Mouse (Mus musculus) monocyte, adult 5-6 weeks (primary cell): Measurements from ENCODE around the gene Akt2. TPM values are rescaled to one million over a fixed set of nuclear protein-coding genes. Genes with fewer than 3 reads are reported as not detected.
"Not testable (repeated sequence)": the region's sequence is repeated elsewhere in the genome, so short reads cannot be mapped to it uniquely, and the experiment has no call there.

Experiments used
- ATAC-seq: fragments of 153-309, 156-312 bp; replicated peaks from 2 replicates; pipeline ENCODE4 v1.8.0; 2017; ENCODE audit warnings: mild to moderate bottlenecking; ENCODE audit not compliant: low TSS enrichment, insufficient number of reproducible peaks, severe bottlenecking, poor library complexity, low FRiP score
- total RNA-seq: library from RNA; stranded (forward); fragments of 200-1000, 200-491, 200-594 nt; gene quantifications from 3 replicates; pipeline ENCODE4 v1.2.3, GENCODE M21; 2017

The Akt2 gene
- total RNA-seq, 1 experiment from 2014 or later: 108 TPM

- ATAC-seq: no peak
Measured at GRCm38 (mm10) chr7:27608130-27608529, 16.8 kb downstream of the Akt2 start.

GRCm38 (mm10) chr7:27609285-27609684 lies 17.9 kb downstream of the Akt2 start:
- no peak for ATAC-seq

- no peak for ATAC-seq
Measured at GRCm38 (mm10) chr7:27609688-27610087, 18.3 kb downstream of the Akt2 start.

GRCm38 (mm10) chr7:27610370-27610769 lies 19.0 kb downstream of the Akt2 start:
- no peak for ATAC-seq

- no peak for ATAC-seq
Measured at GRCm38 (mm10) chr7:27610871-27611270, 19.5 kb downstream of the Akt2 start.

- no peak for ATAC-seq
Measured at GRCm38 (mm10) chr7:27612940-27613339, 21.6 kb downstream of the Akt2 start.

DNA sequence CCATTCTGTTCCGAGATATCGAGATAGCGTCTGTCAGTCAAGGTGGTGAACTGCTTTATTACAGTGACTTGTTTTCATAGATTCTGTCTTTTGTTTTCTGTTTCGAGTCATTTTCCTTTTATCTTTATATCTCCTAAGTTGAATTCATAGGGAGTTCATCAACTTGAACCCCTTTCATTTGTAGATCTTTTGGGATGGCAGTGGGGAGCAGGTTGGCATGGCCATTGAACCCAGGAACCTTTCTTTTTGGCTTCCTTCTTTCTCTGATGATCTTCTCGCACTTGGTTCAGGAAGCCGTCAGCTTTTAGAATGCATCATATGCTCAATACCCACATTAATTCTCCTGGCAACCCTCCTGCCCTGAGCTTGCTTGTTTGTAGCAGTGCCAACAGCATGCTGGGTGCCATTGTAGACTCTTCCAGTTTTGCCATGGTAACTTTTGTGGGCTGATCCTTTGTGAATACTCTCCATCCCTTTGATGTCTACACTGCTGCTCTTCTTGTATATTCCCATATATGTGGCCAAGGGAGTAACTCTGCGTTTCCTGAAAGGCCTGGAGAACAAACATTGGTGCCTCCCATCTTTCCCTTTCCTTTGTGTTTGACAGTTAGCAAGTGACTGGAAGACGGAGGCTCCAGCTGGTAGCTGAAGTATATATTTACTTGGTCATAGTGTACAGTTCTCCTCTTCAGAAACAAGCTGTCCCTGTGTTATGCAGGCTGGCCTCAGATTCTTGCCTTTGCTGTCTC lies 22.6 kb downstream of the Akt2 start:
- no peak for ATAC-seq

DNA sequence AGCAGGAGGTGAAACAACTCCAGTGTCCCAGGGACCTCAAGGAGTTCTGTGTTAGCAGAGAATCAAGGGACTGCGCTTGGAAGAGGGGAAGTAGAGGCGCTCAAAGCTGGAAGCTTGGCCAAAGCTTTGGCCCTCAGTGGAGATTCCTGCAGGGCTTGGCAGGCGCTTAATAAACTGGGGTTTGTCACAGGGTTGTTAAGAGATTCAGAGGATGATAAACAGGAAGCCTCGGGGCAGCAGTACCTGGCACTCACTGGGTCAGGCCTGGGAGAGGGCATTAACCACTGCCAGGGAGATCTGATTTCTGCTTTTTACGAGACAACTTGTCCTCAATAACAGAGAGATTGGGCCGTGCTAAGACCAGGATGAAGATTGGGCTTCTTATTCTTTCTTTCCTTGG lies 29.7 kb downstream of the Akt2 start:
- no peak for ATAC-seq

GRCm38 (mm10) chr7:27622234-27622633 lies 30.9 kb downstream of the Akt2 start:
- no peak for ATAC-seq

DNA sequence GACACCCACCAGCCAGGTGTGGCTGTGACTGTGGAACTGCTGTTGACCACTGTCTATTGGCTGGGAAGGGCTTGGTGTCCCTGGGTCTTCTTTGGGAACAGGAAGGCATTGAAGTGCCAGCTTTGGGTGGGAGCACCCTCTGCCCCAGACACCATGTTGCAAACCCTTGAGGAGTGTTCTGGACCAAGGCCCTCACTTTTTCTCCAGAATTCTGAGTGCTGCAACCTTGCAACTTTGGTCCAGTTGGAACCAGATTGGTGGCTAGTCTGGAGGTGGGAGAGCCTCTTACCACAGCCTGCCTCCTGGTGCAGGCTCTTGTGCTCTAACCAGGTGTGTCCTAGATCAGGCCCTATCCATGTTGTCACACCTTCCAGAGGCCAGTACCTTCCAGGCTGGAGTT lies 33.6 kb downstream of the Akt2 start:
- ATAC-seq: no peak

DNA sequence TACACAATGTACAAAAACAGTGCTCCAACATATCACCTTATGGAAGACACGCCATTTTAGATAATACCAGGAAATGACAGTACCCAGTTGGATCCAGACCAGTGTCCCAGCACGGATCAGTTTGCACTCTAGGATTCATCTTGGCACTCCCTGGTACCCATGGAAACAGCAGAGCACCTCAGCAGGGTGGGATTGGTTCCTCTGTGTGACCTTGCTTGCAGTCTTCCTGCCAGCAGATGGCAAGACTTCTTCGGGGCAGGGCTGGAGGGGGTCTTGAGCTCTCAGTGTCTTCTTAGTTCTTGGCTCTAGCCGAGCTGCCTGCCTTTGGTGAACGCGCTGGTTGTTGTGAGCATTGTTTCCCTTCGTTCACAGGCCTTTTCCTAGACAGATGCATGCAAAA lies 36.4 kb downstream of the Akt2 start:
- no peak for ATAC-seq

- no peak for ATAC-seq
Measured at GRCm38 (mm10) chr7:27628190-27628589, 36.8 kb downstream of the Akt2 start.

- ATAC-seq: not testable (repeated sequence)
Measured at GRCm38 (mm10) chr7:27628816-27629215, 37.5 kb downstream of the Akt2 start.

GRCm38 (mm10) chr7:27631439-27631838 lies 40.1 kb downstream of the Akt2 start:
- ATAC-seq: no peak

- ATAC-seq: no peak
Measured at GRCm38 (mm10) chr7:27633166-27633565, 41.8 kb downstream of the Akt2 start.

DNA sequence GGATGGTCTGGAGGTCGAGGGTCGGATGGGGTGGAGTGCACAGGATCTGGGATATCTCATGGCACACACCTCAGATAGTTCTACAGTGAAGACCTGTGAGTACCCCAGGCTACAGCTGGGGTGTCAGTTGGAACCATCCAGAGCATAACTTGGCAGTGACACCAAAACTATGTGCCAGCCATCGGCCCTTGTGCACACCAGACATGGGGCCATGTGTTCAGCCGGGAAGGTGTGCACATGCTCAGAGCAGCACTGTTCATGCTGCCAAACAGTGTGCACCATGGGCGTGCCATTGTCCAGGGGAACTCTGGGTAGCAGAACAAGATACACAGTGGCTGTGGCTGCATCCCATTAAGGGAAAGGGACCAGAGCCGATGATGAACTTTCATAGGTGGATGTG lies 43.3 kb downstream of the Akt2 start:
- ATAC-seq: no peak

- ATAC-seq: not testable (repeated sequence)
Measured at GRCm38 (mm10) chr7:27635094-27635493, 43.7 kb downstream of the Akt2 start.

DNA sequence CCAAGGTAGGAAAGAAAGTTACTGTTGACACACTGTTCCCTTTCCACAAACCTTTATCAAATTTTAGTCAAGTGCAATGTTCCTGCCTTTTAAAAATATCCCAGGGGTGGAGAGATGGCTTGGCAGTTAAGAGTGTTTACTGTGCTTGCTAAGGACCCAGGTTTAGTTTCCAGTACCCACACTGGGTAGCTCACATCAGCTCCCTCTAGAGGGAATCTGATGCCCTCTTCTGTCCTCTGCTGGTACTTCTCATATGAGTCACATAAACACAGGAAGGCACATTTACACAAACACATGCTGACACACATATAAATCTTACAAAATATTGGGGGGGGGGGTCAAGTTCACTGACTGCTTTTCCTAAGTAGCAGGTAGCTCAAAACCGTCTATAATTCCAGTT lies 53.1 kb downstream of the Akt2 start:
- no peak for ATAC-seq

- ATAC-seq: no peak
Measured at GRCm38 (mm10) chr7:27646516-27646915, 55.2 kb downstream of the Akt2 start.

DNA sequence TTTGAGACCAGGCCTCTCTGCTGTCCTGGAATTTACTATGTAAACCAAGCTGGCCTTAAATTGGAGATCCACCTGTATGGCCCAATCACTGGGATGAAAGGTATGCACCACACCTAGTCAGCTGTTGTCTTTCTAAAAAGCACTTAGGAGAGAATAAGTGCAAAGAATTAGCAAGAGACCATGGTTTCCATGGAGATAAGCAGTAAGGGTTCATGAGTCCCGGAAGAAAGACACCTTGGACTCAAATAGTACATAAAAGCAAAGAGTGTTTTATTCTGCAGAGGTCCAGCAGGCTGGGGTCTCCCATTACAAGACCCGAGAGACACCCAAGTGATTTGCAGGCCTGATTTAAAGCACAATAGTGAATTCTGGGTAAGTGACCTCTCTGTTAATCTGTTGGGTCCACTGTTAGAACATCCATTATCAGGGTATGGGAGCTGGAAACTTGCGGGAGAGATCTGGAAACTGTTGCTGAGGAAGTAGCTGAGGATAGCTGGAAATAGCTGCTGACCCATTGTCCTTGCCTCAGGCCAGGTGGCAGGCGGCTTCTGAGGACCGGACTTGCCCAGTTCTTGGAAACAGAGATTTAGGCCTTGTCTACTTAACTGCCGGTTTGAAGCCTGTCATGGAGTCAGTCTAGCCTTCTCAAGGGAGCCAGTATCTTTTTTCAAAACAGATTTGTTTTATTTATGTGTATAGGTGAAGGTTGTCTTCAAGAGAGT lies 56.1 kb downstream of the Akt2 start:
- no peak for ATAC-seq
